Mouse (Mus musculus) bone marrow macrophage, adult 2 months (primary cell): Measurements from ENCODE around the gene Sfxn1. TPM values are rescaled to one million over a fixed set of nuclear protein-coding genes. Genes with fewer than 3 reads are reported as not detected.

Experiments
- H3K27ac ChIP-seq: 2 replicates; pipeline ENCODE4 v1.5.1; 2012; ENCODE audit warnings: low read depth, low read length; ENCODE audit not compliant: insufficient read depth
- H3K4me1 ChIP-seq: 2 replicates; pipeline ENCODE4 v1.6.1; 2012; ENCODE audit warnings: low read length; ENCODE audit not compliant: control insufficient read depth, insufficient read depth
- H3K4me3 ChIP-seq: 2 replicates; pipeline ENCODE4 v1.5.1; 2012; ENCODE audit warnings: mild to moderate bottlenecking, low read length, moderate library complexity; ENCODE audit not compliant: insufficient read depth
- CTCF ChIP-seq: IDR thresholded peaks from 2 replicates; pipeline ENCODE4 v1.5.1; 2012; ENCODE audit warnings: low read depth, mild to moderate bottlenecking, low read length, moderate library complexity
- POLR2A ChIP-seq: IDR thresholded peaks from 2 replicates; pipeline ENCODE4 v1.6.1; 2012; ENCODE audit warnings: mild to moderate bottlenecking, low read depth, low read length, borderline replicate concordance
- polyA plus RNA-seq: library from polyadenylated mRNA; stranded (reverse); fragments of >200 nt; gene quantifications from 2 replicates; pipeline ENCODE4 v1.2.4, GENCODE M21; 2012; ENCODE audit not compliant: missing spikeins, insufficient read depth, insufficient read length

Gene Sfxn1
- polyA plus RNA-seq, 1 experiment = 10.5 TPM

GRCm38 (mm10) chr13:54115779-54116178 is 44.1 kb downstream of the Sfxn1 start:
- TF ChIP-seq POLR2A (no peak), CTCF (no peak)
- H3K27ac ChIP-seq = no peak overlapping the region
- no peaks in the 10 kb centered on the region for H3K4me1 ChIP-seq
- H3K4me3 ChIP-seq = no peak overlapping the region

DNA sequence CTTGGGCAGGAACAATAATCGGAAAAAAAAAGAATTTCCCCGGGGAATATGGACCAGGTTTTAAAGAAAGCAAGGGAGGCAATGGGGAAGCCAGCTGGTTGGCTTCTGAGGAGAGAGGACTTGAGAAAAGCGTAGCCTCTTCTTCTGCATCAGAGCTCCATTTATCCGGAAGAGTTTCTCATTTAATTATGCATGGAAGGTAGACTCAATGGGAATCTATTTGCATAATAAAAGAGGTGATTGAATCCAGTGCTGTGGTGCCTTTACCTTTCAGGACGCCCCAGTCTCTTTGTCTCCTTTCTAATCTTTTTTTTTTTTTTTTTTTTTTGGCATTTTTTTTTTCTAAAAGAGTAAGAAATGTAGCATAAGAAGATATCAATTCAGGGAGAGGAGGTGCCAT is 46.7 kb downstream of the Sfxn1 start:
- H3K4me1 ChIP-seq = no peaks in the 10 kb centered on the region
- TF ChIP-seq POLR2A (no peak), CTCF (no peak)

DNA sequence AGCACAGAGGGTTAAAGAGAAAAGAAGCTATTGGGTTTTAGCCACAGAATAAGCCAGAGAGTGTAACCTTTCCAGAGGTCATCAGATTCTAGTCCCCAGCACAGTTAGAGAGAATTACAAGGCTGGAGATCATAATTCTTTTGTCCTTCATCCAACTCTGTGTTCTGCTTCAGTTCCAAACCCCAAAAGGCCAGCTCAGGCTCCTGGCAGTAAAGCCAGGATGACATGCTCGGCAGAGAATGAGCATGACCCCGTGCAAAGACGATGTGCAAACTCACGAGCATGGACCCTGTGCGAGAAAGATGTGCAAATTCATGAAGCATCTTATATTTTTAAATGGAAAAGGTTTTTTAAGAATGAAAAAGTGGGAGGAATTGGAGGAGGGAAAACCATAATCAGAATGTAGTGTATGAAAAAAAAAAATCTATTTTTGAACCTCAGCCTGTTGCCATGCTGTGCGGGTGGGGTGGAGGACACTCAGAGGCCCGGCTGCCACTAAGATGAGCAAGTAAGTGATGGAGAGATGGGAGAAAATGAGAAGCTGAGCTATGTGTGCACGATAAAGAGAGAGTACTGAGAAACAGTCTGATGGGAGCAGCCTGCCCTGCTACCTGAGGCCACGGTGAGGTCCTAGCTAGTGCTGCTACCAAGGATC is 66.2 kb downstream of the Sfxn1 start:
- Histone ChIP-seq H3K4me1 (no peaks in the 10 kb centered on the region), H3K27ac (no peak overlapping the region), H3K4me3 (no peak overlapping the region)
- TF ChIP-seq CTCF = no peak
- TF ChIP-seq POLR2A = no peak

More for the DNA sequence above, 46.7 kb downstream of the Sfxn1 start:
- H3K27ac ChIP-seq = no peak overlapping the region
- H3K4me3 ChIP-seq = no peak overlapping the region

DNA sequence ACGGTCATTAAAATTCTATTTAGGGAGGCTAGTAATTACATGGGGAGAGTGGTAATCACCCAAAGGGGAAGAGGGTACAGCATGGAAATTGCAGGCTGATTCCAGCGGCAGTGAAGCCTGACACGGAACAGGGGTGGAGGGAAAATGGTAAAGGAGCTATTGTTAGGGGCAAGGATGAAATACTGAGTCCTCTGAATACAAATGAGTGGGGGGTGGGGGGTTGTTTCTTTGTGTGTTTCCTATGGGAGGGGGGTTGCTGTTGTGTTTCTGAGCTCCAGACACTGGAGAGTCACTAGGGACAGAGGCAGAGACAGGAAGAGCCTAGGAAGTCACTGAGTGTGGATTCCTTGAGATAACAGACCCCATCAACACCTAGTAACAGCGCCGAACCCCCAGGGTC is 72.1 kb downstream of the Sfxn1 start:
- Histone ChIP-seq H3K27ac (no peak overlapping the region), H3K4me1 (no peaks in the 10 kb centered on the region), H3K4me3 (no peak overlapping the region)
- TF ChIP-seq POLR2A (no peak), CTCF (no peak)

- no peaks in the 10 kb centered on the region for H3K4me1 ChIP-seq
- TF ChIP-seq CTCF (no peak), POLR2A (no peak)
- no peak overlapping the region for H3K27ac ChIP-seq
- H3K4me3 ChIP-seq = no peak overlapping the region
Observed at GRCm38 (mm10) chr13:54144624-54145023, 73.0 kb downstream of the Sfxn1 start.

DNA sequence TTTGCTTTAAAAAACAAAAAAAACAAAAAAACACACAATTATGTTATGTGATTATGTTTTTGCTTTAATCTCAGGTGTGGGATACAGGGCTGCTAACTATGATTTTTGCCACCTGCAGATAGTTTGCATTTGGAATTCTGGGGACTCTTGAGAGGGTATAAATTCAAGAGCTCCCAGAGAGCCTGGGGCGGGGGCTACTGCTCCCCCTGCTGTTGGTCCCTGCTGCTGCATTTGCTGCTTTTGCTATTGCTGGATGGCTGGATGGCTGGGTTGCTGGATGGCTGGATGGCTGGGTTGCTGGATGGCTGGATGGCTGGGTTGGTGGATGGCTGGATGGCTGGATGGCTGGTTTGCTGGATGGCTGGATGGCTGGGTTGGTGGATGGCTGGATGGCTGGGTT is 75.7 kb downstream of the Sfxn1 start:
- Histone ChIP-seq H3K4me1 (no peaks in the 10 kb centered on the region), H3K27ac (no peak overlapping the region), H3K4me3 (no peak overlapping the region)
- TF ChIP-seq CTCF = no peak
- no peak for TF ChIP-seq POLR2A

GRCm38 (mm10) chr13:54152421-54152820 is 80.8 kb downstream of the Sfxn1 start:
- H3K4me1 ChIP-seq = no peaks in the 10 kb centered on the region
- TF ChIP-seq CTCF = no peak
- TF ChIP-seq POLR2A = no peak
- no peak overlapping the region for H3K4me3 ChIP-seq
- H3K27ac ChIP-seq = no peak overlapping the region

DNA sequence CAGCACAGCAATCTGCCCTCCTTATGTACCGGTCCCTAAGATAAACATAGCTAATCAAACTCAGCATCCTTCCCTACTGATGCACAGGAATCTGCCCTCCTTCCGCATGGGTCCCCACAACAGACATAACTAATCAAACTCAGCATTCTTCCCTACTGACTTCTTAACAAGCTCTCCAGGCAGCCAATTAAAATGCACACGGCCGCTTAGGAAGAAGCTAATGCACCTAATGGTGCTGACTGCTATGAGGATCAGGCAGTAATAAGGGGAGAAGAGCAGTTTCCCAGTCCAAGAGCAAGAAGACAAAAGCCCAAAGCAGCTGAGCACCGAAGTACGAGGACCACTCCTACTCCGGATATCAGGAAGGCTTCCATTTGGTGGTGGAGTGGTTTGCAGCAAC is 81.2 kb downstream of the Sfxn1 start:
- TF ChIP-seq CTCF (no peak), POLR2A (no peak)
- H3K4me3 ChIP-seq = no peak overlapping the region
- no peak overlapping the region for H3K27ac ChIP-seq
- H3K4me1 ChIP-seq = no peaks in the 10 kb centered on the region

DNA sequence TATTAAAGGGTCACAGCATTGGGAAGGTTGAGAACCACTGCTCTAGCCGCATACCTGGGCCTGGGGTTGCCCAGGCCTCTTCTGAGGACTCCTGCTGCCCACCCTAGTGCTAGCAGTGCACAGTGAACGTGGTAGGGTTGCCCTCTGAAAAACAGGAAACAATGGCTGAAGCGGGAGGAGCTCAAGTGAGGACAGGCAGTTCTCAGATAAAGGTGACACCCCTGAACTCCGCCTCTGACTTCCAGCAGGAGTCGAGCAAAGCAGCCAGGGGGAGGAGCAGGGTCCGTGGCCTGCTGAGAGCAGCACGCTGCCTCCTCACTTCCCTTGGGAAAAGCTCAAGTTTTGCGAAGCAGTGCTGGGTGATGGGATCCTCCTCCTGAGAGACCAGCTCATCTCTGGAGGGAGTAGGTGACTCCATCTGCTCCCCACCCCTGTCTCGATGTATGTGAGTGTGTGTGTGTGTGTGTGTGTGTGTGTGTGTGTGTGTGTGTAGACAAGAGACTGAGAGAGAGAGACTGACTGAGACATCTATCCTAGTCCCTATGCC is 82.1 kb downstream of the Sfxn1 start:
- H3K27ac ChIP-seq = no peak overlapping the region
- TF ChIP-seq POLR2A (no peak), CTCF (no peak)
- H3K4me3 ChIP-seq = no peak overlapping the region
- H3K4me1 ChIP-seq = no peaks in the 10 kb centered on the region

- Histone ChIP-seq H3K27ac (no peak overlapping the region), H3K4me3 (no peak overlapping the region), H3K4me1 (no peaks in the 10 kb centered on the region)
- TF ChIP-seq POLR2A = no peak
- TF ChIP-seq CTCF = no peak
Observed at GRCm38 (mm10) chr13:54155822-54156221, 84.2 kb downstream of the Sfxn1 start.

Other genes starting within 250 kb of the Sfxn1 start
- not detected in 2 replicates for gene Drd1, start 16.2 kb upstream of the Sfxn1 start, polyA plus RNA-seq
- gene Hrh2, start 120.3 kb downstream of the Sfxn1 start, polyA plus RNA-seq = 0.25 and 0.46 TPM in 2 replicates